Mouse (Mus musculus) midbrain, embryonic 11.5 days (tissue): ENCODE results near the gene Hfe. TPM values are rescaled to one million over a fixed set of nuclear protein-coding genes. Genes with fewer than 3 reads are reported as not detected.

Source experiments
- microRNA-seq: library from miRNA; unstranded; fragments of <30 nt; microRNA quantifications from one replicate; pipeline ENCODE4, GENCODE M21; 2017
- polyA plus RNA-seq: library from polyadenylated mRNA; unstranded; fragments of >200 nt; fragmentation: Nextera tagmentation; extraction: Ambion mirVana; gene quantifications from 2 replicates; pipeline ENCODE4 v1.2.1, GENCODE M21; 2014

The Hfe gene
- polyA plus RNA-seq, 1 experiment from 2014 or later: 2.7 TPM

Small RNA genes within 50 kb of the gene (microRNA-seq; reads per million reads assigned to microRNA genes)
- gene Gm44314 (not detected), gene Gm44350 (not detected), gene Gm44484 (not detected)

Other genes with a start within 250 kb of the Hfe start
- not detected in 2 replicates for gene Btn1a1, start 245.0 kb downstream of the Hfe start, polyA plus RNA-seq
- gene Btn2a2, start 222.0 kb downstream of the Hfe start, polyA plus RNA-seq: 0.28 and 0.34 TPM in 2 replicates
- gene Hist1h4h, start 179.8 kb downstream of the Hfe start, polyA plus RNA-seq: 3.3 and 3.6 TPM in 2 replicates
- gene Hist1h2af, start 176.9 kb downstream of the Hfe start, polyA plus RNA-seq: 6.4 and 9.1 TPM in 2 replicates
- gene Hist1h3g, start 175.4 kb downstream of the Hfe start, polyA plus RNA-seq: 4.0 and 4.8 TPM in 2 replicates
- gene Hist1h2bh, start 167.5 kb downstream of the Hfe start, polyA plus RNA-seq: 0.44 and 0.87 TPM in 2 replicates
- 1.2 and 1.3 TPM in 2 replicates for gene Hist1h3f, start 166.8 kb downstream of the Hfe start, polyA plus RNA-seq
- 0.53 and 0.77 TPM in 2 replicates for gene Hist1h4f, start 159.2 kb downstream of the Hfe start, polyA plus RNA-seq
- 0.59 and 0.61 TPM in 2 replicates for gene Hist1h1d, start 157.6 kb downstream of the Hfe start, polyA plus RNA-seq
- gene Hist1h3e, start 148.5 kb downstream of the Hfe start, polyA plus RNA-seq: 7.2 and 7.4 TPM in 2 replicates
- gene Hist1h2ae, start 139.6 kb downstream of the Hfe start, polyA plus RNA-seq: 69.8 and 76.3 TPM in 2 replicates
- gene Hist1h2bg, start 139.5 kb downstream of the Hfe start, polyA plus RNA-seq: 3.9 and 6.2 TPM in 2 replicates
- gene Hist1h2bf, start 136.7 kb downstream of the Hfe start, polyA plus RNA-seq: 2.6 and 4.9 TPM in 2 replicates
- 1.9 and 2.2 TPM in 2 replicates for gene Hist1h2ad, start 136.5 kb downstream of the Hfe start, polyA plus RNA-seq
- 7.4 and 9.8 TPM in 2 replicates for gene Hist1h3d, start 135.1 kb downstream of the Hfe start, polyA plus RNA-seq
- gene Hist1h4d, start 129.3 kb downstream of the Hfe start, polyA plus RNA-seq: 99.4 and 124 TPM in 2 replicates
- 1.6 and 1.7 TPM in 2 replicates for gene Hist1h2be, start 89.7 kb downstream of the Hfe start, polyA plus RNA-seq
- 24.8 and 28.9 TPM in 2 replicates for gene Hist1h1e, start 88.3 kb downstream of the Hfe start, polyA plus RNA-seq
- gene Hist1h2ac, start 26.9 kb downstream of the Hfe start, polyA plus RNA-seq: 0.83 and 1.1 TPM in 2 replicates
- gene Hist1h2bc, start 26.7 kb downstream of the Hfe start, polyA plus RNA-seq: 25.3 and 25.7 TPM in 2 replicates
- gene Hist1h1t, start 15.0 kb downstream of the Hfe start, polyA plus RNA-seq: not detected in 2 replicates
- 5.3 and 6.4 TPM in 2 replicates for gene Hist1h4c, start 12.4 kb downstream of the Hfe start, polyA plus RNA-seq
- 13.5 and 14.0 TPM in 2 replicates for gene Hist1h1c, start 28.0 kb upstream of the Hfe start, polyA plus RNA-seq
- gene Hist1h3c, start 34.7 kb upstream of the Hfe start, polyA plus RNA-seq: 8.6 and 9.2 TPM in 2 replicates
- 2.1 and 2.4 TPM in 2 replicates for gene Hist1h2bb, start 35.9 kb upstream of the Hfe start, polyA plus RNA-seq
- 42.8 and 57.5 TPM in 2 replicates for gene Hist1h2ab, start 40.3 kb upstream of the Hfe start, polyA plus RNA-seq
- 7.5 and 13.2 TPM in 2 replicates for gene Hist1h3b, start 41.4 kb upstream of the Hfe start, polyA plus RNA-seq
- 3.9 and 5.5 TPM in 2 replicates for gene Hist1h4b, start 46.2 kb upstream of the Hfe start, polyA plus RNA-seq
- gene Hist1h4a, start 50.4 kb upstream of the Hfe start, polyA plus RNA-seq: 0.49 and 0.55 TPM in 2 replicates
- 3.0 and 5.1 TPM in 2 replicates for gene Hist1h3a, start 51.5 kb upstream of the Hfe start, polyA plus RNA-seq
- 3.5 and 3.7 TPM in 2 replicates for gene Hist1h1a, start 52.8 kb upstream of the Hfe start, polyA plus RNA-seq
- not detected in 2 replicates for gene Trim38, start 59.1 kb upstream of the Hfe start, polyA plus RNA-seq
- not detected in 2 replicates for gene Slc17a2, start 96.1 kb upstream of the Hfe start, polyA plus RNA-seq
- gene Slc17a3, start 128.6 kb upstream of the Hfe start, polyA plus RNA-seq: not detected in 2 replicates
- 0.08 TPM in 1 of 2 replicates, not detected in the other for gene Slc17a1, start 156.9 kb upstream of the Hfe start, polyA plus RNA-seq
- not detected in 2 replicates for gene Slc17a4, start 204.2 kb upstream of the Hfe start, polyA plus RNA-seq
- not detected in 2 replicates for gene Hist1h2ba, start 223.3 kb upstream of the Hfe start, polyA plus RNA-seq
- gene Hist1h2aa, start 223.6 kb upstream of the Hfe start, polyA plus RNA-seq: not detected in 2 replicates